Mouse (Mus musculus): ENCODE data around the gene Ccng2. TPM values are rescaled to one million over a fixed set of nuclear protein-coding genes. Genes with fewer than 3 reads are reported as not detected.

Ccng2 gene
- polyA plus RNA-seq (2012; rRNA removed): 10.3 and 10.7 TPM in 2 replicates

GRCm38 (mm10) chr5:93266883-93267704, at the start of gene Ccng2:
Gene Ccng2, plus strand, starts transcription at chr5:93267257.

Other genes with a start within 250 kb of the Ccng2 start
- gene Sowahb, start 222.2 kb upstream of the Ccng2 start, polyA plus RNA-seq (2012; rRNA removed): 4.0 and 4.1 TPM in 2 replicates
- 12.8 and 13.4 TPM in 2 replicates for gene Sept11, start 173.8 kb upstream of the Ccng2 start, polyA plus RNA-seq (2012; rRNA removed)
- gene Ccni, start 60.8 kb upstream of the Ccng2 start, polyA plus RNA-seq (2012; rRNA removed): 27.4 and 30.0 TPM in 2 replicates
- 0.56 and 0.61 TPM in 2 replicates for gene 2010109A12Rik, start 60.7 kb upstream of the Ccng2 start, polyA plus RNA-seq (2012; rRNA removed)

All from liver, embryonic 18 days (tissue).